Mouse (Mus musculus): ENCODE measurements around the gene Olfr721-ps1. TPM values are rescaled to one million over a fixed set of nuclear protein-coding genes. Genes with fewer than 3 reads are reported as not detected.

Olfr721-ps1 gene
- polyA plus RNA-seq, 1 experiment, result not detected

DNA sequence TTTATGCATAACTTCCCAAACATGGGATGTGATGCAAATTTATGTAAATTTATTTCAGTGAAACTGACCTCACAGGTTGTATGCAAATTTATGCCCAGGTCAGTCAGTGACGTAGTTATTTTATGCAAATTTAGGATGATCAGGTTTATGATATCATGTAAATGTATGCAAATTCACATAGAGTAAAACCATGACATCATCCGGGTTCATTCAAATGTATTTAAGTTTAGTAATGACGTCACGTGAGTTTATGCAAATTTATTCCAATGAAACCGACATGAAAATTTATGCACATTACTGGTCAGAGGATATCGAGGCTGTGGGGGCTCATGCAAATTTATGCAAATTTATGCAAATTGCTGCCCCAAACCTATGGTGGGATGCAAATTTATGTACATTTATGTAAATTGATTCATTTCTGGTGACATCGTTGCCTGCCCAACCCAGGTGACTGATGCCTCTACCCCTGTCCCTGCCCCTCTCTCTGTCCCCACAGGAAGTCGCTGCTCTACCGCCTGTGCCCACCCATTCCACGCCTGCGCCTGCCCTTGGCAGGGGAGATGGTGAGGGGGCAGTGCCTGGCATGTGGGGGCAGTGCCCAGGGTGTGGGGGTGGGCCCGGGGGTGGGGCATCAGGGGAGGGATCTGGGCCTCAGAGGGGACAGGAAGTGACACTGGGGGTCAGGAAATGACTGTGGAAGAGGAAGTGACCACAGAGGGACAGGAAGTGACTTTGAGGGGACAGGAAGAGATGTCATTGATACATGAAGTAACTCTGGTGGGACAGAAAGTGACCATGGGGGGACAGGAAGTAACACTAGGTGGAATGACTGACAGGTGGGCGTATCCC, 46.4 kb upstream of the Olfr721-ps1 start:
- H3K36me3 ChIP-seq (ENCODE audit: control insufficient read depth, insufficient read depth, low read length), result no peaks in the 10 kb centered on the region
- 97% methylated on average over 13 of the region's 13 CpGs for WGBS
- H3K4me1 ChIP-seq (replicated peaks; ENCODE audit: control insufficient read depth, insufficient read depth, low read length), result no peaks in the 10 kb centered on the region
- TF ChIP-seq POLR2A (IDR thresholded peaks at IDR 0.05; ENCODE audit: control insufficient read depth, extremely low read depth, insufficient read depth, low read length, poor library complexity) (no peak), CTCF (IDR thresholded peaks at IDR 0.05; ENCODE audit: borderline replicate concordance, control insufficient read depth, extremely low read depth, insufficient read depth, low read length, poor library complexity) (no peak)
- no peak overlapping the region for H3K4me3 ChIP-seq (ENCODE audit: control insufficient read depth, insufficient read depth, low read length)
- no peak for DNase-seq
- H3K27me3 ChIP-seq (ENCODE audit: control insufficient read depth, insufficient read depth, low read length), result no peaks in the 10 kb centered on the region
- no peak overlapping the region for H3K27ac ChIP-seq (ENCODE audit: control insufficient read depth, insufficient read depth, low read length)

DNA sequence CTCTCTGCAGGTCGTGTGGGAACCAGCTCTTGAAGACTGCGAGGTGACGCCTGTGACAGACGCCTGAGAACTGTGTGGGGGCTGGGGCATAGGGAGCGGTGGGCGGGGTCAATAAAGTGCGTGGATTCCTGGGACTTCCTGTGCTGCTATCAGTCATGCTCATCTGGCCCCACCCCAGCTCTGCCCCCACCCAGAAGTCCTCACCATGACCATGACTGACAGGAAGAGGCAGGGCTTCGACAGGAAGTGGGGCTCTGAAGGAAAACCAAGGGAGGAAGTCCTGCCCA, 45.8 kb upstream of the Olfr721-ps1 start:
- Histone ChIP-seq H3K4me1 (replicated peaks; ENCODE audit: control insufficient read depth, insufficient read depth, low read length) (no peaks in the 10 kb centered on the region), H3K4me3 (ENCODE audit: control insufficient read depth, insufficient read depth, low read length) (no peak overlapping the region), H3K27me3 (ENCODE audit: control insufficient read depth, insufficient read depth, low read length) (no peaks in the 10 kb centered on the region), H3K27ac (ENCODE audit: control insufficient read depth, insufficient read depth, low read length) (no peak overlapping the region), H3K36me3 (ENCODE audit: control insufficient read depth, insufficient read depth, low read length) (no peaks in the 10 kb centered on the region)
- WGBS, result 95% methylated on average over 8 of the region's 8 CpGs
- DNase-seq, result no peak
- no peak for TF ChIP-seq CTCF (IDR thresholded peaks at IDR 0.05; ENCODE audit: borderline replicate concordance, control insufficient read depth, extremely low read depth, insufficient read depth, low read length, poor library complexity)
- no peak for TF ChIP-seq POLR2A (IDR thresholded peaks at IDR 0.05; ENCODE audit: control insufficient read depth, extremely low read depth, insufficient read depth, low read length, poor library complexity)

DNA sequence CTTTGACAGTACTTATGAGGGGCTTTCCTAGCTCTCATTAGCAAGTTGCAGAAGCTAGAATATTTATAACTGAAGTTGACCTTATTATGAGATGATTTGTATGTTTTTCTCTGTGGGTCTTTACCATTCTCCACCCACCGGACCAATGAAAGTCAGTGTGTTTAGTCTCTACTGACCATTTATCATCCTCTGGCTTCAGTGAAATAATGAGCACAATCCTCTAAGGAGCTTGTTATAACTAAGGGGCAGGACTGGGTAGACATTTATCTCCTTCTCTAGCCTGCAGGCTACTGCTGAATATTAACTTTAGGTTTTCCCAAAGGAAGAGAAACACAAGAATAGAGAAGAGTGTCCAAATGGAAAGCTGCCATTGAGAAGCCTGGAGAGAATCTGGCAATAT, 5.6 kb upstream of the Olfr721-ps1 start:
- TF ChIP-seq POLR2A (IDR thresholded peaks at IDR 0.05; ENCODE audit: control insufficient read depth, extremely low read depth, insufficient read depth, low read length, poor library complexity) (no peak), CTCF (IDR thresholded peaks at IDR 0.05; ENCODE audit: borderline replicate concordance, control insufficient read depth, extremely low read depth, insufficient read depth, low read length, poor library complexity) (no peak)
- Histone ChIP-seq H3K4me1 (replicated peaks; ENCODE audit: control insufficient read depth, insufficient read depth, low read length) (no peaks in the 10 kb centered on the region), H3K36me3 (ENCODE audit: control insufficient read depth, insufficient read depth, low read length) (no peaks in the 10 kb centered on the region), H3K27me3 (ENCODE audit: control insufficient read depth, insufficient read depth, low read length) (no peaks in the 10 kb centered on the region), H3K27ac (ENCODE audit: control insufficient read depth, insufficient read depth, low read length) (no peak overlapping the region), H3K4me3 (ENCODE audit: control insufficient read depth, insufficient read depth, low read length) (no peak overlapping the region)
- DNase-seq, result no peak
- 93% methylated on average over 1 of the region's 1 CpGs for WGBS

DNA sequence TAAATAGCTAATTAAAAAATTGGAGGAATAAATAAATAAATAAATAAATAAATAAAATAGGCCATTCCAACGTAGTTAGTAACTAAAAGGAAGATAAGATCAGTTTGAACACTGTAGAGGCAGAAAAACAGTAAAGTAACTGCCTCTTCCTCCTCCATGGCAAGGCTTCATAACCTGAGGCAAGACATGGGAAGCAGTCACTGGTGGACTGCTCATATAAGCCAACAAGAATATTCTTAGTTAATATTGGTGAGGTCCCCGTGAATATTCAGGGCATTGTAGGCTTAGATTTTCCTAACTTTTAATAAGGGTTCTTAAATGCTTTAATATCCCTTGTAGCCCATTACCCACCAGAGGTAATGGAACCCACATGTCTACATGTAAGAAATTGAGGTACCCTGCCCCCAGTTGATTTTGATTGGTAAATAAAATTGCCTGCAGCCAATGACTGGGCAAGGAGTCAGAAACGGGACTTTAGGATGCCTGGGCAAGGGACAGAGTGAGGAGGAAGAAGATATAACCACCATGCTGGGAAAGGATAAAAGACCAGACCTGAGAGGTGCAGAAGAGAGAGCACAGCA, 35.1 kb downstream of the Olfr721-ps1 start:
- 75% methylated on average over 3 of the region's 3 CpGs for WGBS

More for the DNA sequence above, 35.1 kb downstream of the Olfr721-ps1 start:
- H3K36me3 ChIP-seq (ENCODE audit: control insufficient read depth, insufficient read depth, low read length), result no peaks in the 10 kb centered on the region
- TF ChIP-seq POLR2A (IDR thresholded peaks at IDR 0.05; ENCODE audit: control insufficient read depth, extremely low read depth, insufficient read depth, low read length, poor library complexity) (no peak), CTCF (IDR thresholded peaks at IDR 0.05; ENCODE audit: borderline replicate concordance, control insufficient read depth, extremely low read depth, insufficient read depth, low read length, poor library complexity) (no peak)
- DNase-seq, result no peak
- no peaks in the 10 kb centered on the region for H3K27me3 ChIP-seq (ENCODE audit: control insufficient read depth, insufficient read depth, low read length)
- no peaks in the 10 kb centered on the region for H3K4me1 ChIP-seq (replicated peaks; ENCODE audit: control insufficient read depth, insufficient read depth, low read length)
- no peak overlapping the region for H3K4me3 ChIP-seq (ENCODE audit: control insufficient read depth, insufficient read depth, low read length)
- no peak overlapping the region for H3K27ac ChIP-seq (ENCODE audit: control insufficient read depth, insufficient read depth, low read length)

Other genes starting within 250 kb of the Olfr721-ps1 start
- not detected in 2 replicates for gene Olfr720, start 214.5 kb upstream of the Olfr721-ps1 start, polyA plus RNA-seq (2012; rRNA removed)
- gene Olfr31, start 78.5 kb upstream of the Olfr721-ps1 start, polyA plus RNA-seq (2012; rRNA removed), result not detected in 2 replicates
- 53.9 and 69.0 TPM in 2 replicates for gene Il3ra, start 55.0 kb upstream of the Olfr721-ps1 start, polyA plus RNA-seq (2012; rRNA removed)

Measured in thymus, adult 2 months (tissue).